ENCODE assay signal across 7 mouse cellular contexts in genomic region chr2:3117855-3118202, GRCm38 (mm10). TPM values are rescaled to one million over a fixed set of nuclear protein-coding genes. Genes with fewer than 3 reads are reported as not detected.
DNase-seq lines count a peak whose midpoint lies in the region; ATAC-seq and TF ChIP-seq lines count a peak whose summit lies in the region.

No protein-coding gene starts in this region.

- H3K36me3 ChIP-seq in lung, embryonic 14.5 days (ENCODE audit: insufficient read depth): no peaks in the 10 kb centered on the region
- H3K36me3 ChIP-seq in forebrain, embryonic 11.5 days (ENCODE audit: control insufficient read depth, insufficient read depth, low read length): no peaks in the 10 kb centered on the region
- no peaks in the 10 kb centered on the region for H3K36me3 ChIP-seq in limb, embryonic 14.5 days (ENCODE audit: control insufficient read depth, insufficient read depth, low read length)
- no peaks in the 10 kb centered on the region for H3K36me3 ChIP-seq in stomach, embryonic 14.5 days (ENCODE audit: control insufficient read depth, insufficient read depth, low read length)

- 29% methylated on average over 2 of the region's 2 CpGs for whole genome bisulfite sequencing in lung, embryonic 14.5 days
- 33% methylated on average over 2 of the region's 2 CpGs for WGBS in forebrain, embryonic 11.5 days
- WGBS in limb, embryonic 14.5 days: 36% methylated on average over 2 of the region's 2 CpGs
- 41% methylated on average over 2 of the region's 2 CpGs for WGBS in stomach, embryonic 14.5 days

- H3K9me3 ChIP-seq in lung, embryonic 14.5 days (ENCODE audit: low read depth, low read length): no peaks in the 10 kb centered on the region
- H3K9me3 ChIP-seq in forebrain, embryonic 11.5 days (ENCODE audit: control insufficient read depth, low read length): no peaks in the 10 kb centered on the region
- H3K9me3 ChIP-seq in limb, embryonic 14.5 days (ENCODE audit: control insufficient read depth, low read length): no peaks in the 10 kb centered on the region
- H3K9me3 ChIP-seq in stomach, embryonic 14.5 days (ENCODE audit: control insufficient read depth, low read depth, low read length): no peaks in the 10 kb centered on the region

- H3K27ac ChIP-seq in lung, embryonic 14.5 days (ENCODE audit: low read depth): no peak overlapping the region
- H3K27ac ChIP-seq in forebrain, embryonic 11.5 days (ENCODE audit: low read depth, low read length): no peak overlapping the region
- no peak overlapping the region for H3K27ac ChIP-seq in limb, embryonic 14.5 days (replicated peaks; ENCODE audit: low read depth, low read length)
- H3K27ac ChIP-seq in stomach, embryonic 14.5 days (ENCODE audit: low read length): no peak overlapping the region

- no peak for TF ChIP-seq CTCF in lung, embryonic 14.5 days (IDR thresholded peaks at IDR 0.05; ENCODE audit: low read depth)

- no peak for DNase-seq in lung, embryonic 14.5 days
- DNase-seq in lung, postnatal 36 days: no peak
- peak; percentile 54 for DNase-seq in forebrain, embryonic 11.5 days (ENCODE audit: low spot score)
- DNase-seq in limb, embryonic 14.5 days (ENCODE audit: low spot score): no peak
- DNase-seq in left cerebral cortex, postnatal 25 days (ENCODE audit: low spot score in 2 of 2): no peak
- no peak for DNase-seq in left cerebral cortex, postnatal 4 days

- H3K27me3 ChIP-seq in lung, embryonic 14.5 days (ENCODE audit: insufficient read depth, low read length): no peaks in the 10 kb centered on the region
- H3K27me3 ChIP-seq in forebrain, embryonic 11.5 days (ENCODE audit: control insufficient read depth, insufficient read depth, low read length): no peaks in the 10 kb centered on the region
- H3K27me3 ChIP-seq in limb, embryonic 14.5 days (ENCODE audit: control insufficient read depth, insufficient read depth, low read length): no peaks in the 10 kb centered on the region
- H3K27me3 ChIP-seq in stomach, embryonic 14.5 days (ENCODE audit: control insufficient read depth, insufficient read depth, low read length): no peaks in the 10 kb centered on the region

- TF ChIP-seq POLR2A in limb, embryonic 14.5 days (IDR thresholded peaks at IDR 0.05; ENCODE audit: borderline replicate concordance, extremely low read depth, insufficient read depth, insufficient read length): no peak

- peak overlapping the region; percentile 91; the same call in 1 of the 2 replicates for H3K9ac ChIP-seq in lung, embryonic 14.5 days
- H3K9ac ChIP-seq in forebrain, embryonic 11.5 days (ENCODE audit: low read length): no peak overlapping the region
- peak overlapping the region; percentile 95; the same call in 1 of the 2 replicates for H3K9ac ChIP-seq in limb, embryonic 14.5 days (ENCODE audit: low read depth, low read length, severe bottlenecking)
- H3K9ac ChIP-seq in stomach, embryonic 14.5 days (replicated peaks; ENCODE audit: low read depth, low read length): no peak overlapping the region

- no peak for ATAC-seq in lung, embryonic 14.5 days (ENCODE audit: insufficient read depth)
- ATAC-seq in forebrain, embryonic 11.5 days (replicated peaks; ENCODE audit: low FRiP score): no peak
- ATAC-seq in limb, embryonic 14.5 days (ENCODE audit: low FRiP score, low read depth): no peak
- ATAC-seq in stomach, embryonic 14.5 days (ENCODE audit: insufficient number of reproducible peaks, insufficient read depth, low FRiP score, low read depth): no peak

- peaks cover 13% of the 10 kb centered on the region; the same call in 1 of the 2 replicates for H3K4me1 ChIP-seq in lung, embryonic 14.5 days (ENCODE audit: insufficient read depth)
- 0 out of 2 replicates have a peak, but pooled peaks cover 4% of the 10 kb centered on the region for H3K4me1 ChIP-seq in forebrain, embryonic 11.5 days (replicated peaks; ENCODE audit: control insufficient read depth, insufficient read depth, low read length)
- peaks cover 17% of the 10 kb centered on the region for H3K4me1 ChIP-seq in limb, embryonic 14.5 days (ENCODE audit: control insufficient read depth, insufficient read depth, low read length)
- H3K4me1 ChIP-seq in stomach, embryonic 14.5 days (ENCODE audit: control insufficient read depth, insufficient read depth, low read length): peaks cover 9% of the 10 kb centered on the region

- intact Hi-C loops in left cerebral cortex, postnatal 25 days (cut with DNase I): loop anchor here (1.0 to 10.0 kb wide), 6 partner anchors 55 to 297 kb away; partner anchors contain the start of genes Nmt2 and Rpp38
- intact Hi-C loops in left cerebral cortex, postnatal 4 days (cut with DNase I): loop anchor here (2.0 to 10.0 kb wide), 4 partner anchors 57 to 297 kb away; no protein-coding TSS in a partner anchor

- H3K4me2 ChIP-seq in lung, embryonic 14.5 days: peak overlapping the region; percentile 71
- peak overlapping the region; percentile 50; the same call in 1 of the 2 replicates for H3K4me2 ChIP-seq in forebrain, embryonic 11.5 days (ENCODE audit: low read depth, low read length, severe bottlenecking)
- no peak overlapping the region; the same call in 1 of the 2 replicates for H3K4me2 ChIP-seq in limb, embryonic 14.5 days (replicated peaks; ENCODE audit: low read depth, low read length, severe bottlenecking)
- peak overlapping the region; percentile 22; the same call in 1 of the 2 replicates for H3K4me2 ChIP-seq in stomach, embryonic 14.5 days (replicated peaks; ENCODE audit: low read depth, low read length)

- peak overlapping the region; percentile 83 for H3K4me3 ChIP-seq in lung, embryonic 14.5 days (ENCODE audit: low read depth, low read length)
- H3K4me3 ChIP-seq in forebrain, embryonic 11.5 days (ENCODE audit: low read depth, low read length): peak overlapping the region; percentile 89
- H3K4me3 ChIP-seq in limb, embryonic 14.5 days (replicated peaks; ENCODE audit: low read length): peak overlapping the region; percentile 88
- peak overlapping the region; percentile 87; the same call in 1 of the 2 replicates for H3K4me3 ChIP-seq in stomach, embryonic 14.5 days (ENCODE audit: low read depth, low read length)

RNA-seq across cellular contexts. Expression of gene Fam171a1, which starts 3.8 kb away (rescaled TPM):
- polyA plus RNA-seq in lung, embryonic 14.5 days (2014; fragmentation: Nextera tagmentation; extraction: Ambion mirVana): 57.0 and 58.3 TPM in 2 replicates
- 34.7 and 35.9 TPM in 2 replicates for polyA plus RNA-seq in forebrain, embryonic 11.5 days (2014; fragmentation: Nextera tagmentation; extraction: Ambion mirVana)
- 32.7 and 33.7 TPM in 2 replicates for polyA plus RNA-seq in limb, embryonic 14.5 days (2012; rRNA removed)
- 31.7 and 38.1 TPM in 2 replicates for polyA plus RNA-seq in limb, embryonic 14.5 days (2014; fragmentation: Nextera tagmentation; extraction: Ambion mirVana)
- 33.6 and 34.0 TPM in 2 replicates for polyA plus RNA-seq in stomach, embryonic 14.5 days (2014; fragmentation: Nextera tagmentation; extraction: Ambion mirVana)
- 10 to 100 TPM; 71.0 to 74.3 TPM for total RNA-seq in left cerebral cortex, postnatal 25 days (2021)
- 10 to 100 TPM; 59.8 to 60.8 TPM for total RNA-seq in left cerebral cortex, postnatal 4 days (2021)

Comparison
In these comparisons a context has a peak if more than half of its experiments do, and no peak if none do; other contexts are left out.
1. H3K9ac ChIP-seq: peak in lung, embryonic 14.5 days (single experiment) and limb, embryonic 14.5 days (single experiment); none in forebrain, embryonic 11.5 days (single experiment) and stomach, embryonic 14.5 days (single experiment).
2. Peak in every context shown above with its lines, with median percentiles within 50 percentile points of each other: H3K4me3 ChIP-seq.